Mouse (Mus musculus) monocyte, adult 2 months (primary cell): ENCODE results near the gene Pla2g4d.

Source experiments
- DNase-seq, 2 experiments: peaks; one replicate each; pipeline ENCODE4 v3.0.0; 2022; ENCODE audit warnings: low spot score in 2 of 2, low read depth in 1 of 2

Pla2g4d gene

GRCm38 (mm10) chr2:120288995-120289394 lies at the start of gene Pla2g4d:
TSS of gene Pla2g4d (minus strand) at chr2:120289197.
- no peak for DNase-seq

- DNase-seq: no peak
These were observed 48.9 kb upstream of the Pla2g4d start for GRCm38 (mm10) chr2:120337886-120338285.

GRCm38 (mm10) chr2:120331575-120331974 lies 42.6 kb upstream of the Pla2g4d start:
- no peak for DNase-seq

- no peak for DNase-seq
These were observed 26.1 kb upstream of the Pla2g4d start for GRCm38 (mm10) chr2:120315077-120315476.

DNA sequence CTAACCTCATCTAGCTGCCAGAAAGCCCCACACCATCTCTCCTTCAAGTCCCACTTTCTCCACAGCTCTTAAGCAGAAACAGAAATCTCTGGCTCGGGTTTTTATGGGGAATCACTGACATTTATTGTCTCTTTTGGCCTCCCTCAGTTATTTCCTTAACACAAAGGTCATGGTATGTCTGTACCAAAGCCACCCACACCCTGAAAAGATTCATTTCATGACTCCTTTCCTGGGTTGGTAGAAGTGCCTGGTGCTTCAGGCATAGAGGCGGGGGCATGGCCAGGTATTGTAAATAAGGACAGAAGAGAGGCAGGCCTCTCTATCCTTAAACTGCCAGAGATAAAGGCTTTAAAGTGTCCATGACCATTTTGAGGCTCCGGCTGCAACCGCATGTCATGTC lies 25.5 kb upstream of the Pla2g4d start:
- DNase-seq: no peak

DNA sequence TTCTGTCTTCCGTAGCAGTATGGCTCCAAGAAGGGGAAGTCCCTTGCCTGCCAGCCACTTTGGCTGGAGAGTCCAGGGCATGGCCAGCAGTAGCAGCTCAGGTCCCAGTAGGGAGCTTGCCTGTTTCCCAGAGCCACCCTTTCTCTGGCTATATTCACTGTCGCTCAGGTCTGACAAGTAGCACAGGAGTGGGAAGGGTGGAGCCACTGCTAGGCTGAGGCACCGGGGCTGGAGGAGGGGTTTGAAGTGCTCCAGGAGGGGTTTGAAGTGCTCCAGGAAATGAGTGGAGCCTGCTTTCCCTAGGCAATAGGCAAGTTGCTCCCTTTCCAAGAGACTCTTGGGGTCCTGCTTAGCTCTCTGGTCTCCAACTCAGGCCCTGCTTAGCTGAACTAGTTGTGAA lies 25.0 kb upstream of the Pla2g4d start, which contains the start of gene Pla2g4f:
TSS of gene Pla2g4f (minus strand) at position 190 of the 400 bp plus-strand sequence.
- DNase-seq: no peak

- DNase-seq: no peak
These were observed 23.4 kb upstream of the Pla2g4d start for GRCm38 (mm10) chr2:120312276-120312825.

- no peak for DNase-seq
These were observed 15.1 kb upstream of the Pla2g4d start for GRCm38 (mm10) chr2:120304113-120304512.

GRCm38 (mm10) chr2:120301076-120301475 lies 12.1 kb upstream of the Pla2g4d start:
- no peak for DNase-seq

DNA sequence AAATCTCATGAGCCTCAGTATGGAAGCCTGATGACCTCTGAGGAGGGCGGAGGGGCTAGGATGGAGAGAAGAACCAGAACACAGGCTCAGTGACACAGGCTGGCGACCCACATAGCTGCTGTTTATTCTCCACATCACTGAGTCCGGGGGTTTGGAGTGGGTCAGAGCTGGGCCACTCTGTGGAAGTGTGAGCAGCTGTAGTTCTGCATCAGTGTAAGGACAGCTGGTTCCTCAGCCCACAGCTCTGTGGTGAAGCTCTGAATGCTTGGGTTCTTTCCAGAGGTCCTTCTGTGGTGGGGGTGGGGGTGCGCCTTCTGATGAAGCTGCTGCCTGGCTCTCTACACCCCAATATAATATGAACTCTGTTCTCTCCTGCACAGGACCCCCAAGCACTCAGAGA lies 10.9 kb upstream of the Pla2g4d start:
- DNase-seq: no peak

DNA sequence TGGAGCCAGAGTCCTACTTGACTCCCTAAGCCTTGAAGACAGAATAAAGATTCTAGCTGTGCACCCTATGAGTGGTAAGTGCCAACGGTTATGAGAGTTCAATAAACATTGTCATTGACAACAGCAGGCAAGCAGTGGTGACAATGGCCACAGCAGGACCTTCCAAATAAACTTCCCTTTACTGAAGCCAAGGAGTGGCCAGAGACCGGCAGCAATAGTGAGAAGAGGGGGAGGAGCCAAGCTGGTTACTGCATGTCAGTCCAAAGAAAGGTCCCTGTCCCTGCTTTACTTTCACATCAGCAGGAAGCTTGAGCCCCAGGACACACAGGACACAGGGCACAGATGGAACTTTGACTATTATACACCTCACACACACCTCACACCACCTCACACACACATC lies 7.2 kb upstream of the Pla2g4d start:
- no peak for DNase-seq

DNA sequence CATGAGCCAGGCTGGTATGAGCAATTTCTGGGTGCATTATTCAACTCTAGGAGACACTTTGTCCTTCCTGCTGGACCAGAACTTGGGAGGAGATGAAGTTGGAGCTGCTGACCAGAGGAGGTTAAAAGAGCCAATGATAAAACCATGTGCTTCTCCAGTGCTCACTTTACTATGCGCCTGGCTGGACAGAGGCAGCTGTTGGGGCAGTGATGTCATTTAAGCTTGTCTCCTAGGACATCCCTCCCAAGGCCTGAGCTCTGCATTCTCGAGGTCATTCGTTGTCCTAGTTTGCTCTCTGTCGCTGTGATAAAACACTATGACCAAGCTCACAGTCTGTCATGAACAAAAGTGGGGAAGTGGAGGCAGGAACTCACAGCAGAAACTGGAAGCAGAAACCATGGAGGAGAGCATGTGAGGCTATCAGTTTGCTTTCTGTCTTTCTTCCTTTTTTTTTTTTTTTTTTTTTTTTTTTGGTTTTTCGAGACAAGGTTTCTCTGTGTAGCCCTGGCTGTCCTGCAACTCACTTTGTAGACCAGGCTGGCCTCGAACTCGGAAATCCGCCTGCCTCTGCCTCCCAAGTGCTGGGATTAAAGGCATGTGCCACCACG lies 2.6 kb upstream of the Pla2g4d start:
- no peak for DNase-seq

GRCm38 (mm10) chr2:120288401-120288800 lies 596 bp downstream of the Pla2g4d start:
- no peak for DNase-seq

- no peak for DNase-seq
These were observed 3.4 kb downstream of the Pla2g4d start for GRCm38 (mm10) chr2:120285639-120286038.

GRCm38 (mm10) chr2:120284705-120285104 lies 4.3 kb downstream of the Pla2g4d start:
- DNase-seq: no peak

DNA sequence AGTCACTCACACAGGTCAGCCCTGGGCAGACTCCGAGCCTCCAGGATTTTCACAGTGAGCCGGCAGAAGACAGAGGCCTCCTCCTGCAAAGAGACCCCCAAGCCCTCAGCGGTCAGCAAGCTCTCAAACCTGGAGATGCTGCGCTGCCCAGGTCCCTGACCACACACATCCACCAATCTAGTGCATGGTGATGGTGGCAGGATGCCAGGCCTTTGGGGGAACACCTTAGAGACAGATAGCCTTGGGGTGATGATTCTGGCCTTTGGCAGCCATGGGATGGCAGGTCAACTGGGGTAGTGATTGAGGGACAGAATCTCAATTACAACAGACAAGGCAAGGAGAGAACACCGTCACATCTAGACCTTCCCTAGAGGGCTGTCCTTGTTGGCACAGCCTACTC lies 4.9 kb downstream of the Pla2g4d start:
- no peak for DNase-seq

GRCm38 (mm10) chr2:120283550-120283949 lies 5.4 kb downstream of the Pla2g4d start:
- DNase-seq: no peak

DNA sequence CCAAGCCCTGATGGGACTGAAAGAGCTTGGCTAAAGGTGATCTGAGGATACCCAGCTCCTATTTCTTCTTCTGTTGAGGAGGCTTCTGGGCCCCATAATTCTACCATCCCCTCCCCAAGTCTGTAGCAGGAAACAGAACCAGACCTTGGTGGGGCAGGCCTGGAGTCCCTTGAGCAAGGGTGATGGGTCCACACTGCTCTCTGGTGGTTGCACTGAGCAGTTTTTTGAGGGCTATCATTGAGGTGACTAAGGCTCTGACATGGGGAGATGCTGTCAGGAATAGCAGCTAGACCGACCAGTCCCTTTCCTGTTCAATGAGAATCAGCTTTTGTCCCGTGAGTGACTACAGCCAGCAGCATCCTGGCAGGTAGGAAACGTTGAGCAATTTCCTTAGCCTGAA lies 7.8 kb downstream of the Pla2g4d start:
- no peak for DNase-seq

DNA sequence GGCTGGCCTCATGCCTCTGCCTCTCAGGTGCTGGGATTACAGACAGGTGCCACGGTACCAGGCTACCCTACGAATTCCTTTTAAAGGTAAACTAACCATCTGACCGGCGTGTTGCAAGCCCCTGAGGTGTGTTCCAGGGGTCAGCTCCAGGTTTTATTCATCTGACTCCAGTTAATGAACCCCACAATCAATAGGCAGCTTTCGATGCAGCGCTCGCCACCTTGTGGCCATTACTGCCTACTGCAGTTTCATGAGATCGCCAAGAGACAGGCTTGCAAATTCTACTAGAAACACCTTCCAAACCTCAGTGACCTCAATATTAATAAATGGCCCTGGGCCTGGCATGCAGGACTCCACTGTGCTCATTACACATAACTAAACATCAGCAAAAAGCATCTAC lies 9.0 kb downstream of the Pla2g4d start:
- DNase-seq: peak in 1 of 2 experiments; percentile 29

DNA sequence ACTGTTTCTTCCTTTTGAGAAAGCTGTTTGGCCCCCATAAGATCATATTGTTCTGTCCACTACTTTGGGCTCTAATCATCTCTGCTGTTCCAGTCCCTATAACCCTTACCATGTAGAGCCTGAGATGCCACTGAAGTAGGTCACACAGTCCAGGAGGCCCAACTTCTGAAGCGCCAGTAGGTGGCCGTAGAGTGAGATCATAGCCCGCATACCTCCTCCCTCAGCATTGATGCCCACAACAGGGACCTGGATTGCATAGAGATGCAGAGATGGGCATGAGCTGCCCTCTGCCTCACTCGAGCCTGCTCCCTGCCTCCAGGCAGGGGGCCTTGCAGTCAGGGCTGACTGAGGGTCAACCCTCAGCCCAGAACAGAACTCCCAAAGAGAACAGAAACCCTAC lies 12.0 kb downstream of the Pla2g4d start:
- DNase-seq: no peak

GRCm38 (mm10) chr2:120268635-120269034 lies 20.4 kb downstream of the Pla2g4d start:
- DNase-seq: no peak

GRCm38 (mm10) chr2:120265523-120265922 lies 23.5 kb downstream of the Pla2g4d start:
- no peak for DNase-seq

- DNase-seq: no peak
These were observed 24.1 kb downstream of the Pla2g4d start for GRCm38 (mm10) chr2:120264858-120265257.
